8 mouse cellular contexts compared by ENCODE assay signal in the genomic region with DNA sequence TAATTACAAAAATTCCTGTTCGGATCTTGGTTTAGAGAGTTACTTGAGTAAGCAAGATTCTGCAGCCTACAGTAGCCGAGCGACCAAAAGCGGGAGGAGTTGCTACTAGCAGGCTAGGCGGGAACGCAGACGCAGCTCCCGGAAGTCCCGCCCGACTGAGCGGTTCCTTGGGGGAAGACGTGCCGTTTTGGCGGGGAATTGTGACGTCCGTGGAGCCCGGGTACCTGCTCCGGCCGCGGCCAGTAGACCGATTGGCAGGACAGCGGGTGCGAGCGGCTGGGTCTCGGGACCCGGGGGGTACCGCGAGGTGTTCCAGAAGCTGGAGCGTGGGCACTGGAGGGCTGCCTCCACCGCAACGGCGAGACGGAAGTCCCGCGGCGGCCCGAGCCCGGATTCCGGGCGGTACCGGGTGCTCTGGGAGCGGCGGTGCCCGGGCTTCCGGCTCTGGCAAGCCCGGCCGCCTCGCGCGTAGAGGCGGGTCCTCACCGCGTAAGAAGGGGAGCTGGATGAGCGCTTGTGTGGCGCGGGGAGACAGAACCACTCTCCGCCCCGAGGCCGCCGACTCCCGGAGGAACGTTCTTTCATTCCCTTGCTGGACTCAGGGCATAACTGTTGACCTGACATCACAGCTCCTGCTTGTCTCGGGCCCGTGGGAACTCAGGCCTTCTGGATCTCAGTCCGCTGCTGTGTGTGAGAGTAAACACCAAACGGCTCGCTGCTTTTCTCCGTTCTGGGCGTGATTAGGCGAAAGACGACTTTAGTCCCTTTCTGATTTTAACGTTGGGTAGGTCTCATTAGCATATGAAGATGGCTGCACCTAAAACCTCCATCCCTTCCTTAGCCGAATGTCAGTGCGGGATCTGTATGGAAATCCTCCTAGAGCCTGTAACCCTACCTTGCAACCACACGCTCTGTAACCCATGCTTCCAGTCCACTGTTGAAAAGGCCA. TPM values are rescaled to one million over a fixed set of nuclear protein-coding genes. Genes with fewer than 3 reads are reported as not detected.
DNase-seq lines count a peak whose midpoint lies in the region; ATAC-seq lines count a peak whose summit lies in the region.

Gene Rnf168 (plus strand): TSS at position 152 of the 949 bp plus-strand sequence.

- peak; percentile 92 for ATAC-seq in common myeloid progenitor, adult 5-6 weeks (replicated peaks; ENCODE audit: low read depth, poor library complexity, severe bottlenecking)
- ATAC-seq in megakaryocyte progenitor cell, adult 5-6 weeks (replicated peaks; ENCODE audit: poor library complexity): peak; percentile 86

- DNase-seq in ZHBTc4 (ENCODE audit: low read depth, low spot score): peak; percentile 93
- DNase-seq in gastrocnemius, adult 8-10 months (ENCODE audit: low spot score in 2 of 2): peak; percentile 74 to 84
- DNase-seq in induced T-regulatory cell, adult 2 months (ENCODE audit: low read depth): peak; percentile 92
- peak; percentile 72 to 90 for DNase-seq in left cerebral cortex, adult 9 months (ENCODE audit: low spot score in 2 of 2)
- peak; percentile 88 for DNase-seq in right cerebral cortex, postnatal 14 days
- peak; percentile 85 to 92 for DNase-seq in urinary bladder, postnatal 36 days (ENCODE audit: low spot score in 2 of 2)

RNA-seq across cellular contexts. Expression of gene Rnf168, which starts in this region (rescaled TPM):
- total RNA-seq in common myeloid progenitor, adult 5-6 weeks (2017): 59.8 and 73.1 TPM in 2 replicates
- 10 to 100 TPM in 2 of 4 experiments, 1 to 10 TPM in 2; 8.5 to 11.7 (median 10.2) TPM for total RNA-seq in gastrocnemius, adult 8-10 months (2022)
- 17.1 and 18.2 TPM in 2 replicates for total RNA-seq in megakaryocyte progenitor cell, adult 5-6 weeks (2015)
- total RNA-seq in megakaryocyte progenitor cell, adult 5-6 weeks (2017): 58.3 and 65.7 TPM in 2 replicates

Comparison
In these comparisons a context has a peak if more than half of its experiments do, and no peak if none do; other contexts are left out.
1. Peak in every context shown above with its lines: DNase-seq and ATAC-seq.